Mouse (Mus musculus) urinary bladder, adult 18-20 months (tissue): ENCODE results near the gene Mt3.
"Not testable (repeated sequence)": the region's sequence is repeated elsewhere in the genome, so short reads cannot be mapped to it uniquely, and the experiment has no call there.

Experiments used
- DNase-seq, 2 experiments: peaks; one replicate each; pipeline ENCODE4 v3.0.0; 2022; ENCODE audit warnings: low spot score in 2 of 2, mixed read lengths in 2 of 2

Mt3 gene

DNA sequence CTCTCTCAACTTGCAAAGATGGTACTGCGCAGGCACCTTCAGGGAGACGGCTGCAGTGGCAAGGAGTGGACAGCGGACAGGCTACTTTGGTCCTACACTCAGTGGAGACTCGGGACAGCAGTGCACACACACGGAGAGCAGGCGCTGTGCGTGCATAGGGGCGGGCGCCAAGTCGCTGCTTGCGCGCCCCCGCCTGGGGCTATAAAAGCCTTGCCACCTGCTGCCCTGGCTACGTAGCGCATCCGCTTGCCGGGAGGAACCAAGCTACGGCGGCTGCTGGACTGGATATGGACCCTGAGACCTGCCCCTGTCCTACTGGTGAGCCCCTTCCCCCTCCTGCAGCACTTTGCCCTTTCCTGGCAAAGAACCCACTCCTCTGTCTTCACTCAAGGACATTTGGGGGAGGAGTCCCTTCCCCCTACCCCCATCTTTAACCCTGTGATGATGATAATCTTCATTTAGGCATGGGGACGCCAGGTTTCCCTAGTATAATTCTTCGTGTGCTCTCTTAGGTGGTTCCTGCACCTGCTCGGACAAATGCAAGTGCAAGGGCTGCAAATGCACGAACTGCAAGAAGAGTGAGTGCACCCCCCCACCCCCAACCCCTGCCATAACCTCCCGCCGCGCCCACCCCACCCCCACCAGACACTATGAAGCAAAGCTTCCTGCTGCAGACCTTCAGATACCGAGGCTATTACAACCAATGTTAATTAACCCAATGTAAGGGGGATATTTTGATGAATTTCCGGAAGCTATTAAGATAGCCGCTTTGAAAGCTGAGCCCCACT lies at the start of gene Mt3:
Gene Mt3 (plus strand): TSS at position 95 of the 788 bp plus-strand sequence.
- DNase-seq = no peak

DNA sequence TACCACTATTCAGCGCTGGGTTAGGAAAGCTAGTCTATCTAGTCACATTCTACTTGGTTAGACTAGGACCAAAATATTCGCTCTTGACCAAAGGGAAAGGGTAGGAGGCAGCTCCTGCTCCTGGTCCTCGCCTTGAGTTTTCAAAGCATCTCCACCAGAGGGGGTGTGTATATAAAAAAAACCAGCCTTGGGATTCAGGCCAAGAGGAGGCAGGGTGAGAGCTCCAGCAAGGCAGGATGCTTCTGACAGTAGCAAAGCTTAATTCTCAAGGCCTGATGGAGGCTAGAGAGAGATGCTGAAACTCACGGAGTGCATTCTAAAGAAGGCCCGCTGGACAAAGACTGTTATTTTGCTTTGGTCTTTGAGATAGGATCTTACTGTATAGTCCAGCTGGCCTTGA lies 48.3 kb upstream of the Mt3 start:
- DNase-seq = no peak

DNA sequence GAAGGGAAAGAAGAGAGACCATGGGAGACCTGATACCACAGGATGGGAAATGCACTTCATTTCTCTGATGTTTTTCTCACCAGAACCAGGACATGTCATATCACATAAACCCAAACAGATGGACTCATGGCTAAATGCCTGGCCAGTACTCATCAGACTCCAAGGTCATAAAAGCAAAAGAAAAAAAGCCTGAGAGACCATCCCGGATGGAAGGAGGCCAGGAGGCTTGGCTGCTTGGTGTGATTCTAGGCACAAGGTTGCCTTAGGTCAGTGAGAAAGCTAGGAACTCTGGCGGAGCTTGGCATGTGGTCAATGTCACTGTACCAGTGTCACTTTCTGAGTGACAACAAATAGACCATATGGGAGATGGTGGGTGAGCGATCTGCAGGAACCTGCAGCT lies 44.5 kb upstream of the Mt3 start:
- DNase-seq = no peak

DNA sequence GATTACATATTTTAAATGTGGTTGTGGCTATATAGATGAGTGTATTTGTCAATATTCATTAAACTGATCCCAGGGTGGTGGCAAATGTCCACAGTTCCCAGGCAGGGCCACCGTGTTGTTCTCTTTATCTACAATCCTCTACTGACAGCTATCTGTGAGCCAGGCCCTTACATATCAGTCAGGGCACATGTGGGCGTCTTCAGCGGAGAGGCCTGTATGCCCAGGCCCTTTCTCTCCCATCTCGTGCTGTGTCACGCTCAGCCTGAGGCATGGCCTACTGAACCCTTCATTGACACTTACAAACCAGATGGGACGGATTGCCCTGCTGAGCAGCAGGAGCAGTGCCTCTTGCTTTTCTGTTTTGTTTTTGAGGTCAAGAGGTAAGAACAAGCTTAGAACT lies 43.0 kb upstream of the Mt3 start:
- DNase-seq = no peak

DNA sequence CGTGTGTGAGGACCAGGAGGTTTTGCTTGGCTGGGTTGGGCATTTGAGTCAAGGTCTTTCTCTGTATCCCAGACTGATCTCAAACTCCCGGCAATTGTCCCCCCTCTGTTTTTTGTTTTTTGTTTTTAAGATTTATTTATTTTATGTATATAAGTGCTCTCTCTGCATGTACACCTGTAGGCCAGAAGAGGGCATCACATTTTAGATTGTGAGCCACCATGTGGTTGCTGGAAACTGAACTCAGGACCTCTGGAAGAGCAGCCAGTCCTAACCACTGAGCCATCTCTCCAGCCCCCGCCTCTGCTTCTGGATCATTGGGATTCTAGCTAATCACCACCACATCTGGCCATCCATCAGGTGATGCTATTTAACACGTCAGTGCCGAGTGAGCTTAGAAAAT lies 42.6 kb upstream of the Mt3 start:
- DNase-seq = no peak

DNA sequence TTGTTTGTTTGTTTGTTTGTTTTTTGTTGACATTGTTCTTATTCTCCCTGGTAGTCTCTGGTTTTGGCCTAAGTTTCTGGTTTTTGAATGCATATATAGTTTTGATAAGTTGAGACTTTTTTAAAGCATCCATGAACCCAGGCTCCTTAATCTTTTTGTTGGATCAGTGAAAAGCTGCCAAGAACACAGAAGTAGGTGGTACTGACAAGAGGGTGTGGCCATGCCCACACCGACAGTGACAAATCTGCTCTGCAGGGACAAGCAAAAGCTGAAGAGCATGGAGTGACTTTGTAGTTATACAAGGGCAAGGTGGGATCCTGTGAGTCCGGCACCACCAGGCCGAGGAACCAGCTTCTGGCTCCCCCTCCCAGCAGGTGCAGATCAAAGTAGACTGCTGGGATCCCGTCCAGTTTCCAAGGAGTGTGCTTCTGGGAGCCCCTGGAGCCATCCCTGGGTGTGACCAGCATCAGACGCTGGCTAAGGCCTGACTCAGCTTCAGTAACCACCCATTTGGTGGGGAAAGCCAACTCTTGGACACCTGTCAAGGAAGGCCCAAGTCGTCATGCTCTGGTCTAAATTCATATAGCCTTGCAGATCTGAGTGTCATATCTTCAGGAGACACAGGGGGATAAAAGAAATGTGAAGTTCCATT lies 41.8 kb upstream of the Mt3 start:
- DNase-seq = no peak

DNA sequence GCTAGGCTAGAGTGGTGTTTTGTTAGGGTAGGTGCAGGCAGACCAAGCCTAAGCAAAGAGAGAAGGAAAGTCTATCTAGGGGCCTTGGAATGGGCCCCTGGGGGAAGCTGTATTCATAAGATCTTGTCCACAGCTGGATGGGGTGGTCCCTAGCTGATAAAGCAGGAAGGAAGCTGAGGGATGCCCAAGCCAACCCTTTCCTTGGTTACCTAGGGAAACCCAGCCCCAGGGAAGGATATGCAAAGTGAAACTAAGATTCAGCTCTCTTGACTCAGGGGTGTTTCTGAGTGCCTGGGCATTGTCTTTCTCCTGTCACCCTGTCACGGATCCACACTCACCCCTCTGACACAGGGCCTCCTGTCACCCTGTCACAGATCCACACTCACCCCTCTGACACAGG lies 39.0 kb upstream of the Mt3 start:
- DNase-seq = no peak

DNA sequence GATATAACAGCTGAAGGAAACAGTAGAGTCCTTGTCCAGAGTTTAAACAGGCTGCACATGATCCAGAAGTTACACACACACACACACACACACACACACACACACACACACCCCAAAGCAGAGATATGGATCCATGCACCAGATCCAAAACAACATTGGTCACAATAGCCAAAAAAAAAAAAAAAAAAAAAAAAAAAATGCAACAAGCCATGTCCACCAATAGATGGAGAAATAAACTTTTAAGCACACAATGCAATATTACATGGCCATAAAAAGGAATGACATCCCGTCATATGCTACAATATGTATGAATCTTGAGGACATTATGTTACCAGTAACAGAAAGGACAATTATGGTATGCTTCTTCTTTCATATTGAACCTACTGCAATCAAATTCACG lies 38.4 kb upstream of the Mt3 start:
- no peak for DNase-seq

DNA sequence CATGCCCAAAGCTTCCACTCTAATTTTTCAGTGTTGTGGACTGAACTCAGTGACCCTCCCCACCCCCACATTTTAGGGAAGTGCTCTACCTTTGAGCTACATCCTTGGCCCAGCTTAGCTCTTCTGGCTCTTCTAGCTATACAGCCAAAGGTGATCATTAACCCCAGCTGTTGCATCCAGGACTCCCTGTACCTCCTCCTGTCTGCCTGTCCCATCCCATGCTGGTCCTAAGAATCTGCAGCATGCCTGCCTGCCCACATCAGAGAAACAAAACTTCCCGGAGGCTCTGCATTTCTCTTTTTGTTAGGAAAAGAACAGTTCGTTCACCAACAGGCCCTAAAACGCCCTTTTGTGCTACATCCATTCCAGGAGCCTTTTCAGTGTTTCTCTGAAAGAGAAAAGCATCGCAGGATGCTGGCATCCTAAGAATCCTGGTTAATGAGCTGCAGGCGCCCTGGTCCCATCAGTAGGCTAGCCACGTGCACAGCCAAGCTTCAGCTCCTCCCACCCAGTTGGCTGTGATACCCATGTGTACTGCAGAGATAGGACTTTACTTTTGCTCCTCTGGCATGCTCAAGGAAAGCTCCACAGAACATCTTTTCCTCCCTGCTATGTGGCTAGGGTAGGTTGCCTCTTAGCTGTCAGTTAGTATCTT lies 33.5 kb upstream of the Mt3 start:
- no peak for DNase-seq

DNA sequence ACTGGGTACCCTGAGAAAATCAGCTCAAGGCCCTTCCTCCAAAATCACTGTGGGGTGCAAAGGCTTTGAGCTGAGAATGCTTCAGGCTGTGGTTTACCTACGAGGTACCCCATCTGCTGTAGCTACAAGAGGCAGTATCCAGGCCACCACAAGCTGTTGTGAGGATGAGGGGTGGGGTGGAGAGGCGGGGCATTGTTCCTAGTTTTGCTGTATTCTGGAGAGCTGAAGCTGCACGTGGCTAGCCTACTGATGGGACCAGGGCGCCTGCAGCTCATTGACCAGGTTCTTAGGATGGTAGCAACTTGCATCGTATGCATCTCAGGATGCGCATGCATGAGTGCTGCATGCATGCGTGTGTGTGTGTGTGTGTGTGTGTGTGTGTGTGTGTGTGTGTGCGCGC lies 30.8 kb upstream of the Mt3 start:
- DNase-seq = no peak

DNA sequence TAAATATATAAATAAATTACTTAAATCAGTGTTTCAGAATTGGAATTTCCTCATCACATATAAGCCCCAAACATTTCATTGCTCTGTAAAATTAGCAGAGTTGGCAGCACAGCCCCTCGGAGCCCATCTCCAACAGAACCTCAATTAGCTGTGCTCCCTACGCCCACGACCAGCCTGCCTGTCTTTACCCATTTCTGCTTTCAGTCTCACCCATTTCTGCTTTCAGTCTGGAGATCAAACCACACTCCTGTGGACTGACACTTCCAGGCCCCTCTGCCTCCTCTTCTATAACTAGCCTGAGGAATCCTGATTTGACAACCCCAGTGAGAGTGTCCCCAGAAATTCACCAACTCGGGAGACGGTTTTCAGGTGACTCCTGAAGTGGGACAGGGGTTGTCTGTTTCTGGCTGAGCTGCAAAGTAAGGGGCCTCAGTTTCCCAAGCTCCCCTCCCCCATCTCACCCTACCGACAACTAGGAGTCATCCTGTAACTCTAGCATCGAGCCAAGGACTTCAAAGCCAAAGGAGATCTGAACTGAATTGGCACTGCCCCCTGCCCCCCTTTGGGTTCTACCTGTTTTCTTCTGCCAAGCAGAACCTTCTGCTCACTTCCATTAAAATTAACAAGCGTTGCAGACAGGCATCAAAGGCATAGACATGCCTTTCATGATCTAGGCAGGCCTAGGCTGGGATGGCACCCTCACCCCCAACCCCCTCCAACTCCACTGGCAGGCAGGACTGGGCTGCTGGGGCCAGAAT lies 29.5 kb upstream of the Mt3 start:
- DNase-seq = no peak

DNA sequence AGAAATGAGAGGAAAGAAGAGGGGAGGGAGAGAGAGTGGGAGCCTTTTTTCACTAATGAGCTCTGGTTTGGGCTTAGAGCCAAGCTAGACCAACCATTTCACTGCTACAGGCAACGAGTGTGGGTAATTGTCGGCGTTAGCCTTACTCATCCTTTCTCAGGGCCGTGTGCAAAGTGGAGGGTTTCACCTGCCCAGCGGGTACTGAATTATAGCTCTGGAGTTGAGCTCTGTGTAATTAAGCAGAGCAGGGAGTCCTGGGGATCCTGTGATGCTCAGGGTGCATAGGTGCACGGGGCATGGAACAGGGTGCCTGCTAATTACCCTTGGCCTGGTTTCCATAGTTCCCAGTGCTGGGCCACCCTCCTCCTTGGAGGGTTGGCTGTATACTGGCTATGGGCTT lies 24.7 kb upstream of the Mt3 start:
- no peak for DNase-seq

DNA sequence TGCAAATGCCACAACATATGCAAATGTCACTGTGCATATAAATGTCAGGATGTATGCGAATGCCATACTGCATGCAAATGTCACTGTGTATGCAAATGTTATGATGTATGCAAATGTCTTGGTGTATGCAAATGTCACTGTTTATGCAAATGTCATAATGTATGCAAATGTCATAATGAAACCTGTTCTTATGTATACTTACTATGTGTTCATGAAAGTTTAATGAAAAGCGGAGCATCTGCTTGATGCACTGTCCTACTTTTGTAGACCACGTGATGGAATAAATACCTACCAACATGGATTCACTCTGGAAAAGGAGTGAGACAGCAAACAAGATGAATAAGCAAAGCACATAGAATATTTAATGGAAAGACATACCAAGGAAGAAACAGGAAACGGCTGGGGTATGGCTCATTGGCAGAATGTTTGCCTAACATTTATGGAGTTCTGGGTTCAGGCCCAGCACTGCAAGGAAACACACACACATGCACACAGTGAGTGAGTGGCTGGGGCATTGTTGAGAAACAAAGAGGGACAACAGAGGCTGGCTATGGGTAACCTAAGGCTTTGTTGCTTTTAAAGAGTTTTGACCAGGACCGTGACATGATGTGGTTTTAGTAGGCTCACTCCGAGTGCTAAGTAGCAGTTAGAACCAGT lies 23.1 kb upstream of the Mt3 start:
- no peak for DNase-seq

DNA sequence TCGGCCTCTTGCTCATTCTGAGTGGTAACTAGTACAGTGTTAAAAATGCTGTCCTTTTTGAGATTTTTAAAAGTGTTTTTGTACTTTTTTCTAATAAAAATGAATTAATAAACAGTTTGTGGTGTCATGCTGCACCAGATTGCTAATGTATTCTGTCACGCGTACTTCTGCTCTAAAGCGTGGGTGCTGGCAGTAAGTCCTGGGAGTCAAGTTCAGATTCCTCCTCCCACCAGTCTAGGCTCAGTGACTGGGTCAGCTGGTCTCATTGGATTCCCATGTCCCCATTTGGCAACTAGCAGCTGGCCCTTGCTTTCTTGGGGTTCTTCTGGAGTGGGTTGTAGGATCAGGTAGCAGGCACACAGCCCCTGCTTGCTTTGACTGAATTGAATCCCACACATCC lies 22.3 kb upstream of the Mt3 start:
- no peak for DNase-seq

DNA sequence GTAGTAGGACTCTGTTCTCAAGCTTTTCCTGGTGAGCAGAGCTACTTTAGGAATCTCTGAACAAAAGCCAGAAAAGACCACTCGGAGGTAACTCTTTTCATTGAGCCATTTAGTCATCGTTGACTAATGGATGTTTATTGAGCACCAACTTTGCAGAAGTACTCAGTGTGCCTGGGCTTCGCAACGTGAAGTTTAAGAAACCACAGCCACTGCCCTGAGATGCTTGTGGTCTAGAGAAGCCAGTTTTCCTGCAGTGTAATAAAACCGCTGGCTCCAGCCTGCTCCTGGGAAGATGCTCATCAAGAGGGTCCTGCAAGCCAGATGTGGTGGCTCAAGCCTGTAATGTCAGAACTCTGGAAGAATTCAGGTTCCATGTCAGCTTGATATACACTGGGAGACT lies 20.3 kb upstream of the Mt3 start:
- DNase-seq = no peak

DNA sequence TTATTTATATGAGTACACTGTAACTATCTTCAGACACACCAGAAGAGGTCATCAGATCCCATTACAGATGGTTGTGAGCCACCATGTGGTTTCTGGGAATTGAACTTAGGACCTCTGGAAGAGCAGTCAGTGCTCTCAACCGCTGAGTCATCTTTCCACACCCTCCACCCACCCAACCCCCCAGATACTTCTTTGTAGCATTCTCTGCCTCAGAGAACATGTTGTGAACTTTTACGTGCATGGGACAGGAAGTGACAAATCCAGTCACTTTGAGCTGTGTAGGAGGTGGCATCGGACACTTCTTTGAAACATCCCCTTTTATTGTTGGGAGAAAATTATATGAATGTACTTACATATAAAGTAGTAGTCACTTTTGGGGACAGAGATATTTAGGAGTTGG lies 17.8 kb upstream of the Mt3 start:
- DNase-seq = not testable (repeated sequence)

DNA sequence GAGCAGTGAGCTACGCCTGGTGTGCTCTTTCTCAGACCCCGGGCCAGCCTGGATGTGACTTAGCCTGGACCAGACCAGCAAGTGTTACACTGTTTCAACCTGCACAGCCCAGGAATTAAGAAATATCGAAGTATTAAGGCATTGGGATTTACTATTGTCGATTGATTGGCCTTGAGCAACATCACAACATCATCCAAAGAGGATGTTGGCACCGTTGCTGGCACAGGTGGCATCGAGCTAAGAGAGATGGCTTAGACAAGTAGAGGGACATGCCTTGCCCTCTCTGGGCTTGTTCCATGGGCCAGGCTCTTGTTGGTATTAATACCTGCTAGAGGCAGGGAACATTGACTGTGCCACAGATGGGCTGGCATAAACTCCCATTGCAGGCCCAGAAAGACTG lies 16.9 kb upstream of the Mt3 start:
- DNase-seq = no peak

DNA sequence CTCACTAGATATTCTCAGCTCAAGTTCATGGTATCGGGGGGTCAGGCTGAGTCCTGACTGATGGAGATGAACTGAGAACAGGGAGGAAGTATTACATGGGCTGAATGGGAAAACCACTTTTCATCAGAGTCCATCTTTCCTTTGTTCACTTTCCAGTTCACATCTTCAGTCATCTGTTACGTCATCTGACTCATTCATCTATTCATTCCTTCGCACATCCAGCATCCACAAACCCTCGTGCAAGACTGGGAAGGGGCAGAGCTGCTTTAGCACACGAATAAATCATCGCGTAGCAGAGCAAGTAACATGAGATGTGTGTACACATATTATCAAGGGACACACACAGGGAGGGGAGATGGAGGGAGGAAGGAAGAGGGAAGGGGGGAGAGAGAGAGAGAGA lies 16.2 kb upstream of the Mt3 start:
- no peak for DNase-seq

DNA sequence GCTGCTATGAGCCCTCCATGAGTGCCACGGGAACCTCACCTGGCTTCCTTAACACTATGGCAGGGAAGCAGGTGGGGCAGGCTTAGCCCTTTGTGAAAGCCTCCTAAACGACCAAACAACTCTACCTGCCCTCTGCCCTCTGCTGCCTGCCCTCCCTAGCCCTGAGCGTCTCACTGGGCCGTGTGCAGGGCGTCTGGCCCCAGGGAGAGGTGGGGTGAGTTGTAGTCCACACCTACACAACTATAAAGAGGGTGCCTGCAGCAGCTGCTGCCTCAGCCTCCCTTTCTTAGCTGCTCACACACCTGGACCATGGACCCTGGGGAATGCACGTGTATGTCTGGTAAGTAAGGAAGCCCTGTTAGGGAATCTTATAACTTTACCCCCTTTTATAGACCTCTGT lies 15.5 kb upstream of the Mt3 start, which contains the start of gene Mt4:
Gene Mt4 (plus strand): TSS at position 265 of the 400 bp plus-strand sequence.
- DNase-seq = no peak

DNA sequence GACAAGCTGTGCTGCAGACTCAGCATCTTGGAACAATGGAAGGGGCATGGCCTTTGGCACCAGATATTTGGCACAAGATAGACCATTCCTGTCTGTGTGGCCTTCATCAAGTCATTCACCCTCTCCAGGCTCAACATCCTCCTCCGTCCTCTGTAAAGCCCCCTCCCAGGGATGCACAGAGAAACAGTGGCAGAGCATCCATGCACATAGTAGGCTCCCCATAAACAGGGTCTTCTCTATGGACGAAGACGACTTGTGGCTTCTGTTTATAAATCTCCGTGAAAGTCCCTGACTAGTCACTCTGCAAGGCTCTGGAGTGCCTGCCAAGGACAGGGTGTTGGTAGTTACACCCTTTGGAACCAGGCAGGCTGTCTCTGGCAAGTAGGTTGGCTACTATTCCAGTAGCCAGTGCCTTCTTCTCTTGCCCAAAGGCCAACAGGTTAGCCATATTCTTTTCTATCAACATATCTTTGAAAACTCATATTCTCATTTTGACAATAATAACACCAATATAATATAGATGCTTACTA lies 12.1 kb upstream of the Mt3 start:
- no peak for DNase-seq

DNA sequence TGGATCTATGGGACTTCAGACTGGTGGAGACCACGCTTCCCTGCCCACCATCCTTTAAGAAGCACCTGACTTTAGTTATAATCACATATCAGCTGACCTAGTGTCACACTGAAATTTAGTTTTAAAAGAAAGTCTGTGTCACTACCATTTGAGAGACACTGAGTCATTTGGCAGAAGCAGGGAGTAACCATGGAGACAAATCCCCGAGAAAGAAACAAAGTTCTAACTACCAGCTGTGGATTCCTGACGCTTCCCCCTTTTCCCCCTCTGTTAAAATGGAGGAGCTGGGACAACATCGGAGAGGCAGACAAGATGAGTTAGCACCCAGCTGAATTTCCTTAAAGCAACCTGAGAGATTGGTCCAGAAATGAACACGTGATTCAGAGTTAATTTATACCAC lies 4.2 kb upstream of the Mt3 start:
- DNase-seq = no peak

DNA sequence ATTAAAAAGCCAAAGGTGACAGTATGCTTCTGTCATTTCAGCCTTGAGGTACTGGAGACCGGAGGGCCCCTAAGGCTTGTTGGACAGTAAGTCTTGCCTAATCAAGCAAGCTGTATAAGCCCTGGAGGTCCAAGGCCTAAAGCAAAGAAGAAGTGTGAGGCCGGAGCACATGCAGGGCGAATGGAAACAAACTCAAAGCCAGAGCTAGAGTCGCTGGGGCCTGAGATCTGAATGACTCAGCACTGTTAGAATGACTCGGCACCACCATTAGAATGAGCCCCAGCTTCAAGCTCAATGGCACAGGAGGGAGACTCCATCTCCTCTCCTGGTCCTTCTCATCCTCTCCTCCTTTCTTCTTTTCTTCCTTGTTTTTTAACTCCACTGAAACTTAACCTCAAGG lies 1.5 kb upstream of the Mt3 start:
- no peak for DNase-seq
